Mouse (Mus musculus) adipocyte (in vitro differentiated cells): ENCODE measurements around the gene Zfp574.
A peak's percentile ranks its signal among the peaks of the same experiment; 100 is the strongest.
"Not testable (repeated sequence)": the region's sequence is repeated elsewhere in the genome, so short reads cannot be mapped to it uniquely, and the experiment has no call there.

Experiments used
- DNase-seq: peaks from one replicate; pipeline ENCODE4 v3.0.0-alpha.2; 2016; ENCODE audit warnings: low spot score

Zfp574 gene

GRCm38 (mm10) chr7:25071979-25072715 lies at the start of gene Zfp574, which contains the start of gene Grik5:
Gene Zfp574, plus strand, starts transcription at chr7:25072567.
Gene Grik5, minus strand, starts transcription at chr7:25072346.
- DNase-seq = no peak

- DNase-seq = peak; percentile 68
These were observed 46.4 kb upstream of the Zfp574 start for GRCm38 (mm10) chr7:25025855-25026439.

DNA sequence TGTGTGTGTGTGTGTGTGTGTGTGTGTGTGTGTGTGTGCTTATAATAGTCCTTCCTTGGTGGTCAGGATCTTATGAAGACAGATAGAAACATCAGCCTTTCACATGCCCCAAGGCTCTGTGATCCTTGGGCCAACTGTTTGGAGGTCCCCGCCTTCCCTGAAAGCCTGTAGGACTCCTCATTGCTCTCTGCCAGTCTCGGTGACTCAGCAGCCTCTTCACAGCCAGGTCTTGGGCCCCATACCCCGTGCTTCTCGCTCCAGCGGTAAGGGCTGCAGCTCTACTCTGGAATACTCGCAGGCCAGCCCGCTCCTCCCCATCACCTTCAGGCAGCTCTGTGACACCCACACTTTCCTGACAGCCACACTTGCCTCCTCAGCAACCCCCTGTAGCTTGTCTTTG lies 45.9 kb upstream of the Zfp574 start:
- peak; percentile 22 for DNase-seq

DNA sequence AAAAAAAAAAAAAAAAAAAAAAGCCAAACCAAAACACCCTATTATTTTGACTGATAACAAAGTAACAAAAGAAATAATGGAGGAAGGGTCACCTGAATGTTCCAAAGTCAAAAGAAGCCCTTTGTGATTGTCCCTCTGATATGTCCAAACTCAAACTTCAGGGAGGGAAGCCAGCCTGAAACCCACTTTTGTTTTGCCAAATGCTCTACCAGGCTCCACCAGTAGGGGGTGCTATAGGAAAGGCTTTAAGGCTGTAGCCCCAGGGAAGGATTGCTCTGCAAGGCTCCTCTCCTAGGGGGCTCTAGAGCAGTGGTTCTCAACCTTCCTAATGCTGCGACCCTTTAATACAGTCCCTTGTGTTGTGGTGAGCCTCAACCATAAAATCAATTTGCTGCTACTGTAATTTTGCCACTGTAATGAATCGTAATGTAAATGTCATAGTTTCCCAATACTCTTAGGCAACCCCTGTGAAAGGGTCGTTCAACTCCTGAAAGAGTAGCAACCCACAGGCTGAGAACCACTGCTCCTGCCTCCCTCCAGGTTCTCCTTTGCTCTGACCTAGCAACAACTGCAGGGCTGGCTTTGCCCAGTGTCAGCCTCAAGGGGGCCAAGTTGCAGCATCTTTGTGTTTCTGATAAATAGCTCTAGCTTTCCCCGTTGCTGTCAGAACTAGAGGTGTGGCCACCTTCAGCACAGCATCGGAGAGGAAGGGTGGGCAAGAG lies 42.2 kb upstream of the Zfp574 start:
- DNase-seq = peak; percentile 78

DNA sequence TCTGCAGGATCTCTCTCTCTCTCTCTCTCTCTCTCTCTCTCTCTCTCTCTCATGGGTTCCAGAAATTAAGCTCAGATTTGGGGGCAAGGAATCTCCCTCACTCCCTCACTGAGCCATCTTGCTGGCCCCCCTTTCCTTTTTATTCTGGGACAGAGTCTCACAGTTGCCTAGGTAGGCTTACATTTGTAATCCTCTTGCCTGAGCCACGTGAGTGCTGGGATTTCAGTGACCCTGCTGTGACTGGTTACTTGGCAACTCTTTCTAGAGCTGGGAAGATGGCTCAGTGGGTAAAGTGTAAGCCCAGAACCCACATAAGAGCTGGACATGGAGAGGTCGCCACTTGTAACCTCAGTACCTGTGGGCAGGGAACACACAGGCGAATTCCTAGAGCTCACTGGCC lies 40.8 kb upstream of the Zfp574 start:
- peak; percentile 7 for DNase-seq

DNA sequence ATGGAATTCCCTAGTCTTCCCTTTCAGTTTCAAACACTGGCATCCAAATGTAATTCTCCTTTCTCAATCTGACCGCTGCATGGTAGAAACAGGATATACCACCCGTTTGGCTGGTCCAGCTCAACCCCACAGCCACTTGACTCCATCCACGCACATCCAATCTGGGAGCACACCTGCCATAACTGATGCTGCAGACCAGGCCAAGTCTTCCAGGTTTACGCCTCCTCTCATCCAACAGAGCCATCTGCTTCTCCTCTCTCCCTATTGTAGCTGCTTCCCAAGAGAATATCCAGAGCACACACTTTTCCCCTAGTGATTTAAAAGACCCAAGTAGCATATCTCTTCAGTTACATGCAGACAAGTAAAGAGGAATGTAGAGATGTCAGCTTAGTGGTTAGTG lies 37.6 kb upstream of the Zfp574 start:
- no peak for DNase-seq

DNA sequence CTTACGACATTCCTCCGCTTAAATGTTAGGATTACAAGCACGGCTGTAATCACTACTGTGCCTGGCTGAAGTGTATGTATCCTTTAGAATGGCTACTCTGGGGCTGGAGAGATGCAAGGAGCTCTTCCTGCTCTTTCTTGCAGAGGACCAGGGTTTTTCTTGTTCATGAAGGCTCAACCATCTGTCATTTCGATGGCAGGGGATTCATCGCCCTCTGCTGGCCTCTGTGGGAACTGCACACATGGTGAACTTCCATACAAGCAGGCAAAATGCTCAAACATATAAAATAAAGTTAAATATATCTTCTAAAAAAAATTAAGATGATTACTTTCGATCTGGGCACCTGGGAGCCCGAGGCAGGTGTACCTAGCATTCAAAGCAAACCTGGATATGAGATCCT lies 36.5 kb upstream of the Zfp574 start:
- DNase-seq = peak; percentile 51

- DNase-seq = no peak
These were observed 30.4 kb upstream of the Zfp574 start for GRCm38 (mm10) chr7:25041921-25042320.

GRCm38 (mm10) chr7:25044599-25044998 lies 27.8 kb upstream of the Zfp574 start:
- DNase-seq = not testable (repeated sequence)

- DNase-seq = peak; percentile 52
These were observed 25.0 kb upstream of the Zfp574 start for GRCm38 (mm10) chr7:25047363-25047762.

DNA sequence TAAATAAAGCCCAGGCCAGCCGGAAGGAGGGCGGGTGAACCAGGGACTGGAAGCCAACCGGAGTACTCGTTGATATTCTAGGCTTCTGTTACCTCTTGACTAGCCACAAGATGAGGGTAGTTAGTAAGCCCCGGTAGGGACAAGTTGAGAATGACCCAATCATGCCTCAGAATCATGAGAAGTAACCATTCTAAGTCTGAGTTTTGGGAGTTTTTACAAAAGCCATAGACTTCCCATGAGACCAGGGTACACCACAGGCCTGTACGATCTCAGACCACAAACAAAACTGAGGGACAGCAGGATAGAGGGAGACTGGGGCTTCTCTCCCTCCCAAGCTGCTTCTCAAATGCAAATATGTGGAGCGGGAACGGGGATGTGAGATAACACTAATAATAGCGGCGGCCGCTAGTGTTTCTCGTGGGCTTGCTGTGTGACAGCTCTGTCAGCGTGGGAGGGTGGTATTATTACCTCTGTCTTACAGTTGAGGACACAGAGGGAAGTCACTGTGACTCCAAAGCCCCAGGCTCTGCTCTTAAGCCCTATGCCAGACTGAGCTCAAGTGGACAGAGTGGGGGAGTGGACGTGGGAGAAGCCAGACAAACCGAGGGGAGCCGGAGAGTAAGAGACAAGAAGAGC lies 23.0 kb upstream of the Zfp574 start:
- no peak for DNase-seq

DNA sequence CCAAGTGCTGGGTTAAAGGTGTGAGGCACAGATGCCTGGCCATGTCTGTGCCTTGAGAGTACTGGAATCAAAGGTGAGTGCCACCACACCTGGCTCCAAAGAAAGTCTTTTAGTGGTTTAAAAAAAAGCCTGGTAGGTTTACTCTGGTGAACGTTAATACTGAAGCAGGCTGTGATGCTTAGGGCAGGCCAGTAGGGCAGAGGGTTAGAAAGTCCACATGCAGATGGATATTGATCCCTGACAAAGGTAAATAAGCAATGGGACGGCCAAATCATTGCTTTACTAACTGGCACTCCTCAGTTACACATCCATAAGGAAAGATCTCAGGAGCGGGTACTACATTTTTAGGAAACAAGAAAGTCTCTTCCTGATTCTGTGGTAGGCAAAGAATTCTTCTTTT lies 19.8 kb upstream of the Zfp574 start:
- no peak for DNase-seq

DNA sequence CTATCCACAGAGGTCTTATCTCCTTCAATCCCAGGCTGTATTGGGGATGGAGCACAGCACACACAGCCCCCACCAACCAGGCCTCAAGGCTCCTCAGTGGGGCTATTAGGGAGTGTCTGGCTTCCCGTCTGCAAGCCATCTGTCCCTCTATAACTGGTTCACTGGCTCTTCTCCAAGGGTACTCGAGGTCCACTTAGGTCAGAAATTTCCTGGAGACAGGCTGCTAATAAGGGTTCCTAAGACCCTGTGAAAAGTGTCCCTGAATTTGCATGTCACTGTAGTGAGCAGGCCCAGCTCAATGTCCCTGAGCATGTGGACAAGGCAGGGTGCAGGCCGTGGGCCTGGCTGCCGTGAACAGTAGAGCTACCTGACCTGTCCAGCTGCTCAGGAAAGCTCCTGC lies 15.4 kb upstream of the Zfp574 start:
- DNase-seq = no peak

GRCm38 (mm10) chr7:25057888-25058287 lies 14.5 kb upstream of the Zfp574 start:
- DNase-seq = no peak

DNA sequence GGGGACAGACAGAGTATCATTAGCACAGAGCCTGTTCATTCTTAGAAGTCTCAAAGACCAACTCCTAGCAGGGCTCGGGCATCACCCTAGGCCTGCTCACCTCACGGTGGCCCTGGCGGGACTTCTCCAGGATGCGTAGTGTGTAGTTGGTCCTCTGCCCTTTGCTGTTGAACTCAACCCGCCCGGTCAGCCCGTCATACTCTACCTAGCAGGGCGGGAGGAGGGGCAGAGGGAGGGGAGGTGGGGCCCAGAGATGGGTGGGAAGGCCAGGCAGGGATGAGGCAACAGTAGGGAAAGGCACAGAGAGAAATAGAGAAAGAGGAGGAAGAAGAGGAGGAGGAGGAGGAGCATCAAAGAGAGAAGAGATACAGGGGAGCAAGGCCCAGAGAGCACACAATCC lies 14.0 kb upstream of the Zfp574 start:
- no peak for DNase-seq

GRCm38 (mm10) chr7:25058836-25059235 lies 13.5 kb upstream of the Zfp574 start:
- peak; percentile 59 for DNase-seq

DNA sequence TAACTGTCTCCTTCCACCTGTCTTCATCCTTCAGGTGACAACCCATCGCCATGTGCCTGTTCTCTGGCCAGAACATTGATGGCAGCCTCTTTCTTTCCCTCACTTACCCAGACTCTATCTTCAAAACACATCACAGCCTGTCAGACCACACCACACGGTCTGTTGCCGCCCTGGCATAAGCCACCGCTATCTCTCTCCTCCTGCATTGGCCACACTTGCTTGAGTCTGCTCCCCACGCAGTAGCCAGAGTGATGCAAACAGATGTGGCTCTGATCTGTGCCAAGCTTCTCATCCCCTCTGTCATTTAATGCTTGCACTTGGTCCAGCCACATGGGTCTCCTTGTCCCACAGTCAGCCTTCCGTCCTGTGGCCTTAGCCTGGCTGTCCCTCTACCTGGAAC lies 9.0 kb upstream of the Zfp574 start:
- DNase-seq = no peak

DNA sequence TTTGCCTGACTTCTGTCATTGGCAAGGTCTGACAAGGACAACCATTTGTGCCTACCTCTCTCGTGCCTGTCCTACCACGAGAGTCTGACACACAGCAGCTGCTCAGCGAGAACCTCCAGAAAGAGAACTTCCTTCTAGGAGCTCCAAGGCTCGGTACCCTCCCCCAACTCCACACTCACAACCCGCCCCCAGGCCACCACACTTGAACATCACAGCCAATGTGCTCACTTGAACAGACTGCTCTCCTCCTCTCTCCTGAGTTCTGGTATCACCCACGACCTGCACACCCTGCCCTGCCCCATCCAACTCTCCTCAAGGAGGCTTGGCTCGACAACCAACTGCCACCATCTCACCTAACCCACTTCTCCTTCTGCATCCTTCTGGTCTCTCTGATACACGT lies 8.5 kb upstream of the Zfp574 start:
- DNase-seq = no peak

DNA sequence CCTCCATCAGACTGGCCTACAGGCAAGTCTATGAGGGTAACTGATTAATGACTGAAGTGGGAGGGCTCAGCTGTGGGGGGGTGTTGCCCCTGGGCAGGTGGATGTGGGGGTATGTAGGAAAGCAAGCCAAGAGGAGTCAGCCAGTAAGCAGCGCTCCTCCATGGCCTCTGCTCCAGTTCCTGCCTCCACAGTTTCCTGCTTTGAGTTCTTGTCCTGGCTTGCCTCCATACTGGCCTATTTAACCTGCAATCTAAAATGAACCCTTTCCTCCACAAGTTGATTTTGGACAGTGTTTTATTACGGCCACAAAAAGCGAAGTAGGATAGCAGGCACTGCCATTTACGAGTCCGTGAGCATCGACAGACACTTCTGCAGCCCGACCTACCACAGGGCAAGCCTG lies 5.0 kb upstream of the Zfp574 start:
- no peak for DNase-seq

DNA sequence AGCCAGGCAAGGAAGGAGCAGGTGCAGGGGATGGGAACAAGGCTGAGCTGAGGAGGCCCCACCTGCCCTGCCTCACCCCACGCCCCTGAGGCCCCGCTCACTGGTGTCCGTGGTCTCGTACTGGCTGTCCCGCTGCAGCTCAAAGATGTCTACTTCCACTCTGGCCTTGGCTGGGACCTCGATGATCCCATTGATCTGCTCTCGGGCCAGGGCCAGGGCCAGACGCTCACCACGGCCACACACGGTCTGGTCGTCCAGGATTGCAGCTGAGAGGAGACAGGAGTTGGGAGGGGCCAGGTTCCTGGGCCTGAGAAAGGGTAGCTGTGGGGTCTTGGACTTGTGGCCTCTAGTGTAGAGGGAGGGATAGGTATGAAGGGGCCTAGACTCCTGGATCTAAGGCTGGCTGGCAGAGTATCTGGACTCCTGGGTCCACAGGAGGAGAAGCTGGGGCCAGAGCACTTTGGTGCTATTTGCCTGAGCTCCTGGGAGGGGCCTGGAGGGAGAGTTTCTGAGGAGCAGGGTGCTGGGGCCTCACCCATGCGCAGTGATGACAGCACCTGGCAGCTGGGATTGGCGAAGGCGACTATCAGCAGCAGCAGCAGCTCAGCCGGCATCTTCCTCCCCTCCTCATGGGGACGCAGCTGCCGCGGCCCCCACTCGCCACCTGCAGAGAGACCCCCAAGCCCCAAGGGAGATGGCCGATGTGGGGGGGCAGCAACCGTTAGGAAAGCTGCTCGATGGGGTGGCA lies 4.3 kb upstream of the Zfp574 start:
- no peak for DNase-seq

- no peak for DNase-seq
These were observed 3.6 kb upstream of the Zfp574 start for GRCm38 (mm10) chr7:25068724-25069123.
